Mouse (Mus musculus): ENCODE measurements around the gene Prkcq.

DNA sequence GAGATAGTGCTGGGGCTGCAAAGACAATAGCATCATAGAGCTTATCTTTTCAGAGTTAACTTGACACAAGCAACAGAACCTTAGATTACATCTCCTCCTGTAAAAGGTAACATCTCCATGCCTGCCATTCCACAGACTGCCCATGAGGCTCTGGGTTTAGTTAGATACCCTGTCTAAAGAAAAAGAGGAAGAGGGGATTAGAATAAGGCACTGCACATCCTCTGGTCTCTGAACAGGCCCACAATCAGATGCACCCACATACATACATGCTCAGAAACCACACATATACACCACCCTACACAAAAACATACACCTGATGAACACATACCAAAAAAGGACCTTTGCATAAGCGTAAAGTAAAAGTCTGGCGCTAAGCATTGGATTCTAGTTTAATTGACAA lies 47.4 kb downstream of the Prkcq start:
- TF ChIP-seq POLR2A (IDR thresholded peaks at IDR 0.05; ENCODE audit: control insufficient read depth, extremely low read depth, insufficient read depth, low read length, poor library complexity) (no peak), CTCF (IDR thresholded peaks at IDR 0.05; ENCODE audit: borderline replicate concordance, control insufficient read depth, extremely low read depth, insufficient read depth, low read length, poor library complexity) (no peak)

All from thymus, adult 2 months (tissue).